Mouse (Mus musculus): ENCODE measurements around the gene Fscn3. TPM values are rescaled to one million over a fixed set of nuclear protein-coding genes. Genes with fewer than 3 reads are reported as not detected.

Fscn3 gene
- polyA plus RNA-seq, 1 experiment from 2014 or later = not detected

GRCm38 (mm10) chr6:28486905-28487304 lies 59.3 kb downstream of the Fscn3 start:
- Histone ChIP-seq H3K4me3 (ENCODE audit: low read depth, low read length) (no peak overlapping the region), H3K9me3 (replicated peaks; ENCODE audit: control insufficient read depth, low read length) (no peaks in the 10 kb centered on the region), H3K27ac (ENCODE audit: low read depth, low read length) (no peak overlapping the region), H3K9ac (ENCODE audit: low read depth, low read length) (no peak overlapping the region), H3K36me3 (ENCODE audit: control insufficient read depth, insufficient read depth, low read length) (no peaks in the 10 kb centered on the region; the same call in 1 of the 2 replicates), H3K4me2 (no peak overlapping the region), H3K27me3 (ENCODE audit: control insufficient read depth, insufficient read depth, low read length) (no peaks in the 10 kb centered on the region), H3K4me1 (ENCODE audit: control insufficient read depth, insufficient read depth, low read length) (peaks cover 34% of the 10 kb centered on the region)
- no peak for ATAC-seq (replicated peaks; ENCODE audit: insufficient number of reproducible peaks, low FRiP score, low TSS enrichment)
- 90% methylated on average over 7 of the region's 7 CpGs for WGBS (ENCODE audit: insufficient replicate concordance)

Other genes starting within 250 kb of the Fscn3 start
- 12.1 and 17.7 TPM in 2 replicates for gene Zfp800, start 29.8 kb upstream of the Fscn3 start, polyA plus RNA-seq (2014; fragmentation: Nextera tagmentation; extraction: Ambion mirVana)
- gene Arf5, start 4.2 kb upstream of the Fscn3 start, polyA plus RNA-seq (2014; fragmentation: Nextera tagmentation; extraction: Ambion mirVana) = 243 and 281 TPM in 2 replicates
- 4.0 and 4.4 TPM in 2 replicates for gene Gcc1, start 601 bp downstream of the Fscn3 start, polyA plus RNA-seq (2014; fragmentation: Nextera tagmentation; extraction: Ambion mirVana)
- gene Pax4, start 21.6 kb downstream of the Fscn3 start, polyA plus RNA-seq (2014; fragmentation: Nextera tagmentation; extraction: Ambion mirVana) = not detected in 2 replicates
- 87.9 and 91.1 TPM in 2 replicates for gene Snd1, start 47.4 kb downstream of the Fscn3 start, polyA plus RNA-seq (2014; fragmentation: Nextera tagmentation; extraction: Ambion mirVana)